In genomic region chr10:3877852-3878535, GRCm38 (mm10) we compare ENCODE assay signal across 18 mouse cellular contexts.
DNase-seq lines count a peak whose midpoint lies in the region; TF ChIP-seq lines count a peak whose summit lies in the region.
"Had no signal": no experiment of that assay in that cellular context is flagged by ENCODE, and none has a peak within 500 bp of the region (broad histone marks: within the 10 kb centered on the region; RNA-seq: fewer than 3 reads in every experiment).

No protein-coding gene starts in this region.

- H3K27ac ChIP-seq in gastrocnemius, adult 2 months, result peak overlapping the region; percentile 73
- H3K27ac ChIP-seq: embryonic facial prominence, embryonic 10.5 days; forebrain, embryonic 10.5 days; heart, embryonic 13.5 days; hindbrain, embryonic 12.5 days had no signal

- no peak for TF ChIP-seq CTCF in gastrocnemius, adult 2 months (IDR thresholded peaks at IDR 0.05)

- peak; percentile 32 for DNase-seq in gastrocnemius, adult 2 months
- DNase-seq in gastrocnemius, postnatal 36 days, result no peak
- DNase-seq in heart, adult 8-10 months (ENCODE audit: low spot score), result peak; percentile 55
- DNase-seq in heart, postnatal 25 days (ENCODE audit: low spot score), result no peak
- peak; percentile 26 to 34 for DNase-seq in heart, adult 9 months (ENCODE audit: low spot score in 2 of 2)
- DNase-seq in heart, postnatal 10 days, result peak; percentile 28 to 32
- DNase-seq in frontal cortex, postnatal 36 days (ENCODE audit: low spot score in 2 of 2), result no peak
- DNase-seq in kidney, adult 8-10 months, result no peak
- DNase-seq: adrenal gland, postnatal 14 days; cerebellum, adult 11-12 months; cerebellum, adult 9-10 months; cerebellum, postnatal 25 days; gastrocnemius, postnatal 25 days; kidney, adult 9 months had no signal

- no peak overlapping the region for H3K4me3 ChIP-seq in gastrocnemius, adult 2 months
- H3K4me3 ChIP-seq: embryonic facial prominence, embryonic 10.5 days; forebrain, embryonic 10.5 days; heart, embryonic 13.5 days; hindbrain, embryonic 12.5 days had no signal

- intact Hi-C loops in gastrocnemius, adult 2 months (cut with DNase I), result loop anchor here (5.0 kb wide), 1 partner anchor 51 kb away; no protein-coding TSS in a partner anchor
- intact Hi-C loops in gastrocnemius, postnatal 36 days (cut with DNase I), result no loop called here
- intact Hi-C loops in heart, postnatal 25 days (cut with DNase I), result no loop called here
- intact Hi-C loops in heart, postnatal 10 days (cut with DNase I), result loop anchor here (5.0 kb wide), 1 partner anchor 136 kb away; the partner anchor contains the start of gene Plekhg1

Comparison
In these comparisons a context has a peak if more than half of its experiments do, and no peak if none do; other contexts are left out.
1. DNase-seq: peak in gastrocnemius, adult 2 months (single experiment), heart, adult 8-10 months (single experiment), heart, adult 9 months (2 of 2) and heart, postnatal 10 days (2 of 2); none in gastrocnemius, postnatal 36 days (0 of 2), heart, postnatal 25 days (single experiment), frontal cortex, postnatal 36 days (0 of 2) and kidney, adult 8-10 months (0 of 2).
2. intact Hi-C loops: an anchor here in gastrocnemius, adult 2 months (5.0 kb wide) and heart, postnatal 10 days (5.0 kb wide); none called in gastrocnemius, postnatal 36 days and heart, postnatal 25 days.